Mouse (Mus musculus) kidney, embryonic 16.5 days (tissue): Measurements from ENCODE around the gene Umad1. TPM values are rescaled to one million over a fixed set of nuclear protein-coding genes. Genes with fewer than 3 reads are reported as not detected.

Experiments
- ATAC-seq: fragments of 200-750 bp; cut with Nextera tagmentation; 2 replicates; pipeline ENCODE4 v1.8.0; 2017; ENCODE audit warnings: moderate TSS enrichment; ENCODE audit not compliant: low FRiP score, low TSS enrichment
- H3K27ac ChIP-seq: fragments of 300-500 bp; sonication (generic); 2 replicates; pipeline ENCODE4 v1.5.1; 2014; ENCODE audit warnings: low read length
- H3K27me3 ChIP-seq: fragments of 300-500 bp; sonication (generic); 2 replicates; pipeline ENCODE4 v1.6.1; 2014; ENCODE audit warnings: low read length, control low read depth, mixed read lengths; ENCODE audit not compliant: insufficient read depth
- H3K36me3 ChIP-seq: fragments of 300-500 bp; sonication (generic); 2 replicates; pipeline ENCODE4 v1.6.1; 2014; ENCODE audit warnings: low read length, control low read depth, mixed read lengths; ENCODE audit not compliant: insufficient read depth
- H3K4me1 ChIP-seq: fragments of 300-500 bp; sonication (generic); 2 replicates; pipeline ENCODE4 v1.6.1; 2014; ENCODE audit warnings: low read length, control low read depth, mixed read lengths; ENCODE audit not compliant: insufficient read depth
- H3K4me2 ChIP-seq: fragments of 300-500 bp; sonication (generic); replicated peaks from 2 replicates; pipeline ENCODE4 v1.6.1; 2014; ENCODE audit warnings: low read depth, low read length
- H3K4me3 ChIP-seq: fragments of 300-500 bp; sonication (generic); 2 replicates; pipeline ENCODE4 v1.5.1; 2014; ENCODE audit warnings: mild to moderate bottlenecking, low read length
- H3K9ac ChIP-seq: fragments of 300-500 bp; sonication (generic); replicated peaks from 2 replicates; pipeline ENCODE4 v1.6.1; 2014; ENCODE audit warnings: low read length
- H3K9me3 ChIP-seq: fragments of 300-500 bp; sonication (generic); 2 replicates; pipeline ENCODE4 v1.6.1; 2016; ENCODE audit warnings: low read length, control low read depth
- WGBS: fragments of 180-500 bp; shearing (Covaris S2); extraction: QIAGEN DNeasy Blood & Tissue Kit; methylation state at CpG from one replicate; pipeline ENCODE4 v1.1.7; 2014; 5-methylcytosine and 5-hydroxymethylcytosine counted together
- polyA plus RNA-seq: library from polyadenylated mRNA; unstranded; fragments of >200 nt; fragmentation: Nextera tagmentation; extraction: Ambion mirVana; gene quantifications from 2 replicates; pipeline ENCODE4 v1.2.1, GENCODE M21; 2015

Umad1 gene
- polyA plus RNA-seq, 1 experiment from 2014 or later, result 27.4 TPM

DNA sequence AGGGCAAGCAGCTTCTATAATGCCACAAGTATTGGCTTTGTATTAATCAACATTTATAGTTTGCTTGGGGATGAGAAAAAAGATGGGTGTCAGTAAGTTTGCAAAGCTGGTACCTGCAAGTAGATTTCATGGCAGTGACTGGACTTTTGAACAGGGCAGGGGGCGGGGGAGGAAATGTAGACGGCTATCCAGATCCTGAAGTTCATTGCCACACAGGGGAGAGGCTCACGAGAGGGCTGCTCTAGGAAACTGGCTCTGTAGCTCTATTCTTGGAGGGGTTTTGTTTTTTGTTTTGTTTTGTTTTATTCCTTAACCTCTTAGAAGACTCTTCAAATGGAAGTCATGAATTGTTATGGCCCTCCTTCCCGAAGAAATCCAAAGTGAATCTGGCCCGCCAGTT, 162.3 kb downstream of the Umad1 start:
- Histone ChIP-seq H3K9ac (no peak overlapping the region), H3K4me1 (peaks cover 7% of the 10 kb centered on the region; the same call in 1 of the 2 replicates), H3K36me3 (no peaks in the 10 kb centered on the region), H3K9me3 (no peaks in the 10 kb centered on the region), H3K4me2 (no peak overlapping the region), H3K27me3 (no peaks in the 10 kb centered on the region), H3K4me3 (no peak overlapping the region), H3K27ac (no peak overlapping the region)
- no peak for ATAC-seq
- 49% methylated on average over 5 of the region's 5 CpGs for WGBS

DNA sequence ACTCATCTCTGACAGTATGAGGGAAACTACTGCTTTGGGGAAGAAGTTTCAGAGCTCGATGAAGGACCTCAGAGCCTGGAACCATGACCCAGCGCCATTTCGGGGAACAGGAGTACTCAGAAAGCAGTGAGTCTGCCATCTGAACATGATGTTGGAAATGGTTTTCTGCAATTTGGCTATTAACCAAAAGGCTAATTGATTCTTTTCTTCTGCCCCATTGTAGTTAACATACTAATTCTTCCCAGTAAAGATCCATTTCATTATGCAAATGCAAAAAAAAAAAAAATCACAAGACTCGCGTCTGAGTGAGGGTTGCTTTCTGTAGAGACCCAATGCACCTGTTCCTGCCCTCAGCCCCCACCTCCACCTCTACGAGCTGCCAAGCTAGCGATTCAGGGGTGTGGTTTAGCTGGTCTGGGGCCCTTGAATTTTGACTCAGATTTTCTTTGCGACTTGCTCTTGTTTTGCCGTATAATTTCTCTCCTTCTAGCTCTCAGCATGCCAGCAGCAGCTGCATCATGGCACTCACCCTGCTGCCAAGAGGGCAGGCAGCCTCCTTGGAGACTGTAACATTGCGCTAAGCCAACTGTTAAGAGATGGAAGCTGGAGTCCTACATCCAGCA, 163.0 kb downstream of the Umad1 start:
- H3K27ac ChIP-seq, result no peak overlapping the region
- H3K9ac ChIP-seq, result no peak overlapping the region
- H3K36me3 ChIP-seq, result no peaks in the 10 kb centered on the region
- no peaks in the 10 kb centered on the region for H3K9me3 ChIP-seq
- ATAC-seq, result no peak
- H3K4me3 ChIP-seq, result no peak overlapping the region
- 76% methylated on average over 10 of the region's 10 CpGs for WGBS
- H3K4me1 ChIP-seq, result peaks cover 7% of the 10 kb centered on the region; the same call in 1 of the 2 replicates
- H3K27me3 ChIP-seq, result no peaks in the 10 kb centered on the region
- H3K4me2 ChIP-seq, result no peak overlapping the region

GRCm38 (mm10) chr6:8423142-8423541, 164.1 kb downstream of the Umad1 start:
- 88% methylated on average over 2 of the region's 2 CpGs for WGBS

DNA sequence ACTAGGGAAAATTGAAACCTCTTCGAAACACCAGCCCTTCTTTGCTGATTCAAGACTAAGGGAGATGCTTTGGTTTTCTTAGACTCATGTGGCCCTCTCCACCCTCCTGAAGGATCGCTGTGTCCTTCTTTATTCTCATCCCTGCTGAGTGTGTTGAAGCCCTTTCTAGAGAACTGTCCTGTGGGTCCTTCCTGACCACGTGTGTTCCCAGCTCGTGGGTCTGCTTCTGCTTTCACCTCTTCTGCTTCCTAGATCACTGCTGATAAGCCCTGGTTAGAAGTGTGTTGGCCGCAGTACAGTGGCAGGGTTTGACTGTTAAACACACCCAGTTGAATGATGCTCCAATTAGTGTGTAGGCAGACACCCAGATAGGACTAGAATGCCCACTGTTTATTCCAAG, 168.6 kb downstream of the Umad1 start:
- WGBS, result 67% methylated on average over 5 of the region's 5 CpGs

More at GRCm38 (mm10) chr6:8423142-8423541, 164.1 kb downstream of the Umad1 start:
- Histone ChIP-seq H3K36me3 (no peaks in the 10 kb centered on the region), H3K9me3 (no peaks in the 10 kb centered on the region), H3K9ac (no peak overlapping the region), H3K4me1 (peaks cover 7% of the 10 kb centered on the region; the same call in 1 of the 2 replicates), H3K27ac (no peak overlapping the region), H3K27me3 (no peaks in the 10 kb centered on the region), H3K4me3 (no peak overlapping the region), H3K4me2 (no peak overlapping the region)
- no peak for ATAC-seq

GRCm38 (mm10) chr6:8430610-8431234, 171.6 kb downstream of the Umad1 start:
- no peak overlapping the region for H3K4me2 ChIP-seq
- no peaks in the 10 kb centered on the region for H3K36me3 ChIP-seq
- H3K4me3 ChIP-seq, result no peak overlapping the region
- no peaks in the 10 kb centered on the region for H3K9me3 ChIP-seq
- no peaks in the 10 kb centered on the region for H3K4me1 ChIP-seq
- no peak overlapping the region for H3K9ac ChIP-seq
- 88% methylated on average over 9 of the region's 9 CpGs for WGBS
- no peak for ATAC-seq
- no peak overlapping the region for H3K27ac ChIP-seq
- no peaks in the 10 kb centered on the region for H3K27me3 ChIP-seq

More for the DNA sequence above, 168.6 kb downstream of the Umad1 start:
- no peaks in the 10 kb centered on the region for H3K27me3 ChIP-seq
- H3K4me1 ChIP-seq, result no peaks in the 10 kb centered on the region
- H3K9ac ChIP-seq, result no peak overlapping the region
- no peaks in the 10 kb centered on the region for H3K36me3 ChIP-seq
- H3K4me2 ChIP-seq, result no peak overlapping the region
- no peak overlapping the region for H3K27ac ChIP-seq
- ATAC-seq, result no peak
- H3K9me3 ChIP-seq, result no peaks in the 10 kb centered on the region
- no peak overlapping the region for H3K4me3 ChIP-seq

- no peaks in the 10 kb centered on the region for H3K4me1 ChIP-seq
- no peaks in the 10 kb centered on the region for H3K27me3 ChIP-seq
- H3K27ac ChIP-seq, result no peak overlapping the region
- H3K36me3 ChIP-seq, result no peaks in the 10 kb centered on the region
- 92% methylated on average over 9 of the region's 9 CpGs for WGBS
- no peaks in the 10 kb centered on the region for H3K9me3 ChIP-seq
- no peak overlapping the region for H3K4me2 ChIP-seq
- no peak for ATAC-seq
- no peak overlapping the region for H3K9ac ChIP-seq
- H3K4me3 ChIP-seq, result no peak overlapping the region
These were observed 174.1 kb downstream of the Umad1 start for GRCm38 (mm10) chr6:8433179-8433578.

DNA sequence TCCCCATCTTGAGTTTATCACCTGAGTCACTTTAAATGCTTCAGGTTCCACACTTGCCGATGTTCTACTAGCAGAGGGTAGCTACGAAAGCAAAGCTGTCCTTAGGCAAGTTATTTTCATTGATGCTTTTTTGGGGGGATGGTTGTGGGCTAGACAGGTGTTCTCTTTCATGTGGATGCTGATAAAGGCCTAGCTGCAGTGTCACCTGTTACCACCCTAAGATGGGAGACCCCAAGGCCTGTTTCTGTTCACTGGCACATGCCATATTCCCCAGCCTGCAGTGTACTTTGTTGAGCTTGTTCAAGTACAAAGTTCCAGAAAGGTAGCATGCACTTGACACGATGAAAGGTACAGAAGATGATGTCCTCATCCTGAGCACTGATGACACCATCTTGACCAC, 178.8 kb downstream of the Umad1 start:
- Histone ChIP-seq H3K4me2 (no peak overlapping the region), H3K27ac (no peak overlapping the region), H3K27me3 (no peaks in the 10 kb centered on the region), H3K4me3 (no peak overlapping the region), H3K9ac (no peak overlapping the region), H3K4me1 (no peaks in the 10 kb centered on the region), H3K9me3 (no peaks in the 10 kb centered on the region), H3K36me3 (no peaks in the 10 kb centered on the region)
- 89% methylated on average over 3 of the region's 3 CpGs for WGBS
- ATAC-seq, result no peak

DNA sequence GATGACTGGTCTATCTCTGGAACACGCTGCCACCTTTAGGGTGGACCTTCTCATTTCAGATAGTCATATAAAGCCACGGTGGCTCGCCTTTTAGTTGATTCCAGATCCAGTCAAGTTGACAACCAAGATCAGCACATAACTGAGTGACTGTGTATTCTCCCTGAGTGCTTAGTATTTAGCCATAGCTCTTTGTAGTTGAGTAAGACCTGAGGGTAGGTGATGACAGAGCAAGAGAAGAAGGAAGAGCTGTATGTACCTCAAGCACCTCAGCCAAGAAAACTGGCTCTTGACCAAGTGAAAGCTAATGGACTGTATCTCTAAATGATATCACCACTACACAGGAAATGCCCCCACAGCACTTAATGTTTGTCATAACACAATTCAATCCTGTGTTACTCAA, 182.7 kb downstream of the Umad1 start:
- H3K4me2 ChIP-seq, result no peak overlapping the region
- WGBS, result 92% methylated on average over 3 of the region's 3 CpGs

GRCm38 (mm10) chr6:8446786-8447185, 187.7 kb downstream of the Umad1 start:
- ATAC-seq, result peak; percentile 65; the same call in 1 of the 2 replicates
- H3K9ac ChIP-seq, result no peak overlapping the region
- no peak overlapping the region for H3K4me2 ChIP-seq
- H3K9me3 ChIP-seq, result no peaks in the 10 kb centered on the region
- peaks cover 4% of the 10 kb centered on the region; the same call in 1 of the 2 replicates for H3K4me1 ChIP-seq
- 36% methylated on average over 5 of the region's 5 CpGs for WGBS
- H3K27me3 ChIP-seq, result no peaks in the 10 kb centered on the region
- H3K36me3 ChIP-seq, result no peaks in the 10 kb centered on the region
- H3K4me3 ChIP-seq, result no peak overlapping the region
- 0 out of 2 replicates have a peak overlapping the region, but pooled peaks have one; percentile 2 for H3K27ac ChIP-seq

More for the DNA sequence above, 182.7 kb downstream of the Umad1 start:
- Histone ChIP-seq H3K4me1 (peaks cover 2% of the 10 kb centered on the region; the same call in 1 of the 2 replicates), H3K4me3 (no peak overlapping the region), H3K9me3 (no peaks in the 10 kb centered on the region), H3K27me3 (no peaks in the 10 kb centered on the region), H3K27ac (no peak overlapping the region), H3K36me3 (no peaks in the 10 kb centered on the region), H3K9ac (no peak overlapping the region)
- ATAC-seq, result no peak

DNA sequence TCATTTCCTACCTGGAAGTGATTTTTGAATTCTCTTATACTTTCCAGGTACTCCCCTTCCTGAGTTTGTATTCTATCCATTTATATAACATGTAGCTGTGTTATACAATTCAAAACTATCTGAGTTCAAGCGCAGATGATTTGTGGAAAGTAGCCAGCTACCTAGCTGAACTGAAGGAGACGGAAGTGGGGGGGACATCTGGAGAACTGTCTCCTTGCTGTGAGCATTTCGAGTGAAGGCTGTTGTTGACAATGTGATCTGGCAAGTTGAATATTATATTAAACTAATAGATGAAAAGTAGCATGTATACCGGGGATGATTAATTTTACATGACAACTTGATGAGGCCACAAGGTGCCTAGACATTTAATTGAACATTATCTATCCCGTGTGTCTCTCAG, 196.5 kb downstream of the Umad1 start:
- Histone ChIP-seq H3K4me2 (no peak overlapping the region), H3K36me3 (no peaks in the 10 kb centered on the region), H3K9me3 (no peaks in the 10 kb centered on the region), H3K4me3 (no peak overlapping the region), H3K9ac (no peak overlapping the region), H3K4me1 (no peaks in the 10 kb centered on the region), H3K27me3 (no peaks in the 10 kb centered on the region), H3K27ac (no peak overlapping the region)
- 88% methylated on average over 5 of the region's 5 CpGs for WGBS
- ATAC-seq, result no peak
